10 mouse cellular contexts compared by ENCODE assay signal in genomic region chr17:24628646-24629045, GRCm38 (mm10). TPM values are rescaled to one million over a fixed set of nuclear protein-coding genes. Genes with fewer than 3 reads are reported as not detected.
DNase-seq lines count a peak whose midpoint lies in the region; ATAC-seq and TF ChIP-seq lines count a peak whose summit lies in the region.
"Had no signal": no experiment of that assay in that cellular context is flagged by ENCODE, and none has a peak within 500 bp of the region (broad histone marks: within the 10 kb centered on the region; RNA-seq: fewer than 3 reads in every experiment).

No protein-coding gene starts in this region.

- peak; percentile 73 for DNase-seq in ovary, postnatal 36 days (ENCODE audit: low spot score)
- DNase-seq in ovary, postnatal 10 days (ENCODE audit: low spot score): no peak
- DNase-seq in adrenal gland, adult (ENCODE audit: inconsistent age in 2 of 2, low spot score in 1 of 2): peak; percentile 74 to 93
- peak; percentile 81 for DNase-seq in heart, postnatal 4 days
- peak; percentile 60 for DNase-seq in limb, embryonic 14.5 days (ENCODE audit: low spot score)
- DNase-seq in retina, adult 2 months (ENCODE audit: low read depth, low spot score): peak; percentile 39
- peak; percentile 61 to 72 for DNase-seq in urinary bladder, postnatal 36 days (ENCODE audit: low spot score in 2 of 2)

- H3K36me3 ChIP-seq in limb, embryonic 14.5 days (ENCODE audit: control insufficient read depth, insufficient read depth, low read length): peaks cover 75% of the 10 kb centered on the region

- no peak overlapping the region for H3K4me2 ChIP-seq in limb, embryonic 14.5 days (replicated peaks; ENCODE audit: low read depth, low read length, severe bottlenecking)
- H3K4me2 ChIP-seq: heart, embryonic 13.5 days had no signal

- 36% methylated on average over 5 of the region's 5 CpGs for WGBS in limb, embryonic 14.5 days

- no peaks in the 10 kb centered on the region for H3K9me3 ChIP-seq in limb, embryonic 14.5 days (ENCODE audit: control insufficient read depth, low read length)
- H3K9me3 ChIP-seq: heart, embryonic 13.5 days had no signal

- no peak for ATAC-seq in limb, embryonic 14.5 days (ENCODE audit: low FRiP score, low read depth)

- no peak overlapping the region for H3K9ac ChIP-seq in limb, embryonic 14.5 days (ENCODE audit: low read depth, low read length, severe bottlenecking)
- H3K9ac ChIP-seq: heart, embryonic 13.5 days had no signal

- H3K4me3 ChIP-seq in cortical plate, adult 2 months (ENCODE audit: insufficient read depth, low read length): no peak overlapping the region
- no peak overlapping the region for H3K4me3 ChIP-seq in limb, embryonic 14.5 days (replicated peaks; ENCODE audit: low read length)
- H3K4me3 ChIP-seq: heart, embryonic 13.5 days had no signal

- H3K27me3 ChIP-seq in limb, embryonic 14.5 days (ENCODE audit: control insufficient read depth, insufficient read depth, low read length): no peaks in the 10 kb centered on the region
- H3K27me3 ChIP-seq: heart, embryonic 13.5 days had no signal

- H3K27ac ChIP-seq in cortical plate, adult 2 months (ENCODE audit: insufficient read depth, low read length): no peak overlapping the region
- no peak overlapping the region for H3K27ac ChIP-seq in limb, embryonic 14.5 days (replicated peaks; ENCODE audit: low read depth, low read length)
- H3K27ac ChIP-seq: heart, embryonic 13.5 days had no signal

- H3K4me1 ChIP-seq in cortical plate, adult 2 months (ENCODE audit: control insufficient read depth, insufficient read depth, low read length): peaks cover 5% of the 10 kb centered on the region; the same call in 1 of the 2 replicates
- H3K4me1 ChIP-seq in limb, embryonic 14.5 days (ENCODE audit: control insufficient read depth, insufficient read depth, low read length): peaks cover 13% of the 10 kb centered on the region

- peak; percentile 85 for TF ChIP-seq CTCF in cortical plate, adult 2 months (IDR thresholded peaks at IDR 0.05; ENCODE audit: extremely low read depth, insufficient read depth, low read length)

- no peak for TF ChIP-seq POLR2A in cortical plate, adult 2 months (IDR thresholded peaks at IDR 0.05; ENCODE audit: extremely low read depth, insufficient read depth, low read length)
- no peak for TF ChIP-seq POLR2A in limb, embryonic 14.5 days (IDR thresholded peaks at IDR 0.05; ENCODE audit: borderline replicate concordance, extremely low read depth, insufficient read depth, insufficient read length)

RNA-seq across cellular contexts. Expression of gene Tsc2, which starts 3.8 kb away (rescaled TPM):
- polyA plus RNA-seq in cortical plate, adult 2 months (2012; rRNA removed): 163 and 192 TPM in 2 replicates
- total RNA-seq in heart, postnatal 4 days (2021): 10 to 100 TPM; 82.9 to 87.9 TPM
- 162 and 199 TPM in 2 replicates for polyA plus RNA-seq in limb, embryonic 14.5 days (2012; rRNA removed)
- 62.9 and 70.6 TPM in 2 replicates for polyA plus RNA-seq in limb, embryonic 14.5 days (2014; fragmentation: Nextera tagmentation; extraction: Ambion mirVana)

RNA-seq across cellular contexts. Expression of gene Nthl1, which starts 3.8 kb away (rescaled TPM):
- polyA plus RNA-seq in cortical plate, adult 2 months (2012; rRNA removed): 9.7 and 10.8 TPM in 2 replicates
- 1 to 10 TPM; 4.0 TPM for total RNA-seq in heart, postnatal 4 days (2021)
- polyA plus RNA-seq in limb, embryonic 14.5 days (2012; rRNA removed): 28.5 and 30.0 TPM in 2 replicates
- 17.8 and 21.5 TPM in 2 replicates for polyA plus RNA-seq in limb, embryonic 14.5 days (2014; fragmentation: Nextera tagmentation; extraction: Ambion mirVana)

RNA-seq across cellular contexts. Expression of gene Slc9a3r2, which starts 21.5 kb away (rescaled TPM):
- polyA plus RNA-seq in cortical plate, adult 2 months (2012; rRNA removed): 68.2 and 69.0 TPM in 2 replicates
- total RNA-seq in heart, postnatal 4 days (2021): 10 to 100 TPM; 61.8 to 75.0 TPM
- polyA plus RNA-seq in limb, embryonic 14.5 days (2012; rRNA removed): 56.2 and 65.0 TPM in 2 replicates
- polyA plus RNA-seq in limb, embryonic 14.5 days (2014; fragmentation: Nextera tagmentation; extraction: Ambion mirVana): 60.1 and 71.5 TPM in 2 replicates

RNA-seq across cellular contexts. Expression of gene Npw, which starts 29.6 kb away (rescaled TPM):
- 0.34 and 0.50 TPM in 2 replicates for polyA plus RNA-seq in cortical plate, adult 2 months (2012; rRNA removed)
- not detected for total RNA-seq in heart, postnatal 4 days (2021)
- 0.47 and 0.58 TPM in 2 replicates for polyA plus RNA-seq in limb, embryonic 14.5 days (2012; rRNA removed)
- polyA plus RNA-seq in limb, embryonic 14.5 days (2014; fragmentation: Nextera tagmentation; extraction: Ambion mirVana): 0.33 and 0.41 TPM in 2 replicates
- polyA plus RNA-seq: heart, embryonic 13.5 days; neural tube, embryonic 14.5 days had no signal

RNA-seq across cellular contexts. Expression of gene Zfp598, which starts 40.8 kb away (rescaled TPM):
- 53.5 and 53.6 TPM in 2 replicates for polyA plus RNA-seq in cortical plate, adult 2 months (2012; rRNA removed)
- 10 to 100 TPM; 26.0 to 26.6 TPM for total RNA-seq in heart, postnatal 4 days (2021)
- polyA plus RNA-seq in limb, embryonic 14.5 days (2012; rRNA removed): 91.4 and 112 TPM in 2 replicates
- 29.9 and 31.8 TPM in 2 replicates for polyA plus RNA-seq in limb, embryonic 14.5 days (2014; fragmentation: Nextera tagmentation; extraction: Ambion mirVana)
